Mouse (Mus musculus) G1E (cell line): ENCODE data around the gene Entr1. TPM values are rescaled to one million over a fixed set of nuclear protein-coding genes. Genes with fewer than 3 reads are reported as not detected.
A peak's percentile ranks its signal among the peaks of the same experiment; 100 is the strongest.

Experiments used
- ATAC-seq: 2 replicates; pipeline ENCODE4 v1.8.0; 2016; ENCODE audit warnings: mild to moderate bottlenecking; ENCODE audit not compliant: insufficient number of reproducible peaks, poor library complexity, low FRiP score, severe bottlenecking; ENCODE audit errors: extremely low read depth
- DNase-seq: peaks from one replicate; pipeline ENCODE4 v3.0.0; 2012; ENCODE audit warnings: low spot score
- H3K27me3 ChIP-seq: 2 replicates; pipeline ENCODE4 v1.6.1; 2012; ENCODE audit warnings: mild to moderate bottlenecking, low read length, inconsistent platforms; ENCODE audit not compliant: insufficient read depth
- H3K36me3 ChIP-seq: replicated peaks from 2 replicates; pipeline ENCODE3; 2012; ENCODE audit warnings: mild to moderate bottlenecking, inconsistent platforms
- H3K4me1 ChIP-seq: 2 replicates; pipeline ENCODE4 v1.6.1; 2012; ENCODE audit warnings: low read depth, low read length, inconsistent platforms, mixed read lengths; ENCODE audit not compliant: insufficient read depth
- H3K4me3 ChIP-seq: 2 replicates; pipeline ENCODE4 v1.5.1; 2012; ENCODE audit warnings: low read depth, mild to moderate bottlenecking, inconsistent platforms, low read length, moderate library complexity, mixed read lengths
- H3K9me3 ChIP-seq: replicated peaks from 2 replicates; pipeline ENCODE4 v1.6.1; 2012; ENCODE audit warnings: inconsistent platforms
- CTCF ChIP-seq: IDR thresholded peaks from 2 replicates; pipeline ENCODE4 v1.5.1; 2012; ENCODE audit warnings: low read depth, low read length, inconsistent platforms, mixed read lengths
- GATA1 ChIP-seq: IDR thresholded peaks from 2 replicates; pipeline ENCODE4 v1.6.1; 2012; ENCODE audit warnings: borderline replicate concordance, low read length, inconsistent platforms, mixed read lengths
- GATA2 ChIP-seq: IDR thresholded peaks from 2 replicates; pipeline ENCODE4 v1.6.1; 2012; ENCODE audit warnings: low read depth, low read length, inconsistent platforms, borderline replicate concordance
- POLR2AphosphoS5 ChIP-seq: IDR thresholded peaks from 2 replicates; pipeline ENCODE4 v1.6.1; 2012; ENCODE audit warnings: low read depth, low read length, inconsistent platforms; ENCODE audit not compliant: insufficient replicate concordance
- TAL1 ChIP-seq: conservative IDR thresholded peaks from 2 replicates; pipeline ENCODE4 v1.6.1; 2012; ENCODE audit warnings: low read depth, low read length, inconsistent platforms, mixed read lengths
- polyA plus RNA-seq: library from polyadenylated mRNA; stranded (reverse); fragments of >175 nt; gene quantifications from 2 replicates; pipeline ENCODE4 v1.2.3, GENCODE M21; 2012
- total RNA-seq, 2 experiments: library from RNA; stranded (forward) in 1 of 2; stranded (reverse) in 1 of 2; fragments of 200-1000 nt in 1 of 2; fragments of >200 nt in 1 of 2; fragmentation: Nextera tagmentation in 1 of 2; gene quantifications; 2 replicates each; pipeline ENCODE4 v1.2.3; 2014 to 2017

Gene Entr1
- total and polyA plus RNA-seq, 3 experiments: 56.5 to 68.2 (median 58.2) TPM

- peaks cover 98% of the 10 kb centered on the region for H3K36me3 ChIP-seq
Measured at GRCm38 (mm10) chr2:26423086-26423485, 34.0 kb upstream of the Entr1 start.

GRCm38 (mm10) chr2:26421969-26422368 is 32.9 kb upstream of the Entr1 start:
- peaks cover 3% of the 10 kb centered on the region; the same call in 1 of the 2 replicates for H3K4me1 ChIP-seq
- H3K36me3 ChIP-seq: peaks cover 98% of the 10 kb centered on the region
- no peak overlapping the region for H3K4me3 ChIP-seq
- H3K9me3 ChIP-seq: no peaks in the 10 kb centered on the region
- no peak for TF ChIP-seq CTCF
- no peak for TF ChIP-seq GATA2
- TF ChIP-seq GATA1: no peak
- no peak for TF ChIP-seq POLR2AphosphoS5
- TF ChIP-seq TAL1: no peak
- ATAC-seq: no peak
- no peak for DNase-seq
- no peaks in the 10 kb centered on the region for H3K27me3 ChIP-seq

More at GRCm38 (mm10) chr2:26423086-26423485, 34.0 kb upstream of the Entr1 start:
- ATAC-seq (no peak), DNase-seq (no peak)
- no peak for TF ChIP-seq GATA2
- no peak for TF ChIP-seq TAL1
- no peak for TF ChIP-seq GATA1
- TF ChIP-seq CTCF: no peak
- no peak for TF ChIP-seq POLR2AphosphoS5
- Histone ChIP-seq H3K9me3 (no peaks in the 10 kb centered on the region), H3K4me1 (no peaks in the 10 kb centered on the region), H3K27me3 (no peaks in the 10 kb centered on the region), H3K4me3 (no peak overlapping the region)

GRCm38 (mm10) chr2:26418120-26418519 is 29.0 kb upstream of the Entr1 start:
- Histone ChIP-seq H3K4me1 (peaks cover 3% of the 10 kb centered on the region; the same call in 1 of the 2 replicates), H3K4me3 (no peak overlapping the region), H3K36me3 (peaks cover 99% of the 10 kb centered on the region), H3K27me3 (no peaks in the 10 kb centered on the region), H3K9me3 (no peaks in the 10 kb centered on the region)
- ATAC-seq (no peak), DNase-seq (no peak)
- TF ChIP-seq POLR2AphosphoS5: no peak
- no peak for TF ChIP-seq TAL1
- TF ChIP-seq GATA1: no peak

GRCm38 (mm10) chr2:26417066-26417465 is 27.9 kb upstream of the Entr1 start:
- no peaks in the 10 kb centered on the region for H3K27me3 ChIP-seq
- peaks cover 3% of the 10 kb centered on the region; the same call in 1 of the 2 replicates for H3K4me1 ChIP-seq
- peaks cover 99% of the 10 kb centered on the region for H3K36me3 ChIP-seq
- ATAC-seq (no peak), DNase-seq (no peak)
- no peak overlapping the region for H3K4me3 ChIP-seq
- no peak for TF ChIP-seq TAL1
- no peak for TF ChIP-seq CTCF
- TF ChIP-seq GATA2: no peak
- no peak for TF ChIP-seq POLR2AphosphoS5
- TF ChIP-seq GATA1: no peak
- H3K9me3 ChIP-seq: no peaks in the 10 kb centered on the region

GRCm38 (mm10) chr2:26410931-26411411 is 21.9 kb upstream of the Entr1 start:
- Histone ChIP-seq H3K27me3 (no peaks in the 10 kb centered on the region), H3K9me3 (no peaks in the 10 kb centered on the region), H3K36me3 (peaks cover 89% of the 10 kb centered on the region), H3K4me3 (no peak overlapping the region), H3K4me1 (peaks cover 30% of the 10 kb centered on the region)
- ATAC-seq (no peak), DNase-seq (no peak)
- no peak for TF ChIP-seq TAL1
- TF ChIP-seq GATA1: no peak
- no peak for TF ChIP-seq POLR2AphosphoS5

GRCm38 (mm10) chr2:26410091-26410490 is 21.0 kb upstream of the Entr1 start:
- peaks cover 36% of the 10 kb centered on the region for H3K4me1 ChIP-seq
- H3K27me3 ChIP-seq: no peaks in the 10 kb centered on the region
- no peak for DNase-seq
- H3K9me3 ChIP-seq: no peaks in the 10 kb centered on the region
- peaks cover 89% of the 10 kb centered on the region for H3K36me3 ChIP-seq
- no peak overlapping the region for H3K4me3 ChIP-seq
- TF ChIP-seq GATA1 (no peak), TAL1 (no peak), CTCF (no peak), POLR2AphosphoS5 (no peak), GATA2 (no peak)
- no peak for ATAC-seq

GRCm38 (mm10) chr2:26409362-26409761 is 20.2 kb upstream of the Entr1 start:
- Histone ChIP-seq H3K4me3 (peak overlapping the region; percentile 84), H3K4me1 (peaks cover 42% of the 10 kb centered on the region), H3K27me3 (no peaks in the 10 kb centered on the region), H3K36me3 (peaks cover 89% of the 10 kb centered on the region), H3K9me3 (no peaks in the 10 kb centered on the region)
- DNase-seq (no peak), ATAC-seq (no peak)
- TF ChIP-seq POLR2AphosphoS5 (no peak), GATA2 (no peak), CTCF (no peak), GATA1 (no peak), TAL1 (no peak)
